Mouse (Mus musculus) limb, embryonic 14.5 days (tissue): ENCODE results near the gene Pla1a. TPM values are rescaled to one million over a fixed set of nuclear protein-coding genes. Genes with fewer than 3 reads are reported as not detected.

Source experiments
- ATAC-seq: fragments of 200-750 bp; cut with Nextera tagmentation; 2 replicates; pipeline ENCODE4 v1.8.0; 2017; ENCODE audit warnings: low read depth, moderate number of reproducible peaks, moderate TSS enrichment; ENCODE audit not compliant: low FRiP score
- DNase-seq: peaks from one replicate; pipeline ENCODE4 v3.0.0-alpha.2; 2015; ENCODE audit warnings: low spot score
- H3K27ac ChIP-seq: fragments of 300-500 bp; sonication (generic); replicated peaks from 2 replicates; pipeline ENCODE4 v1.5.1; 2014; ENCODE audit warnings: low read depth, mild to moderate bottlenecking, low read length, moderate library complexity, mixed read lengths
- H3K27me3 ChIP-seq: fragments of 300-500 bp; sonication (generic); 2 replicates; pipeline ENCODE4 v1.6.1; 2014; ENCODE audit warnings: low read length, mixed read lengths; ENCODE audit not compliant: control insufficient read depth, insufficient read depth
- H3K36me3 ChIP-seq: fragments of 300-500 bp; sonication (generic); 2 replicates; pipeline ENCODE4 v1.6.1; 2014; ENCODE audit warnings: mild to moderate bottlenecking, low read length, moderate library complexity, mixed read lengths; ENCODE audit not compliant: control insufficient read depth, insufficient read depth
- H3K4me1 ChIP-seq: fragments of 300-500 bp; sonication (generic); 2 replicates; pipeline ENCODE4 v1.6.1; 2014; ENCODE audit warnings: antibody characterized with exemption, low read length, mixed read lengths; ENCODE audit not compliant: control insufficient read depth, insufficient read depth
- H3K4me2 ChIP-seq: fragments of 300-500 bp; sonication (generic); replicated peaks from 2 replicates; pipeline ENCODE4 v1.6.1; 2014; ENCODE audit warnings: low read depth, mild to moderate bottlenecking, low read length, moderate library complexity; ENCODE audit not compliant: severe bottlenecking
- H3K4me3 ChIP-seq: fragments of 300-500 bp; sonication (generic); replicated peaks from 2 replicates; pipeline ENCODE4 v1.5.1; 2014; ENCODE audit warnings: low read length
- H3K9ac ChIP-seq: fragments of 300-500 bp; sonication (generic); 2 replicates; pipeline ENCODE4 v1.6.1; 2014; ENCODE audit warnings: mild to moderate bottlenecking, low read depth, low read length, moderate library complexity; ENCODE audit not compliant: severe bottlenecking
- H3K9me3 ChIP-seq: fragments of 300-500 bp; sonication (generic); 2 replicates; pipeline ENCODE4 v1.6.1; 2016; ENCODE audit warnings: low read length; ENCODE audit not compliant: control insufficient read depth
- POLR2A ChIP-seq: fragments of 200-500 bp; IDR thresholded peaks from 2 replicates; pipeline ENCODE4 v1.8.0; 2012; ENCODE audit warnings: inconsistent platforms, mild to moderate bottlenecking, moderate library complexity, borderline replicate concordance; ENCODE audit not compliant: insufficient read depth, insufficient read length; ENCODE audit errors: extremely low read depth
- WGBS: fragments of 180-500 bp; shearing (Covaris S2); extraction: QIAGEN DNeasy Blood & Tissue Kit; methylation state at CpG from one replicate; pipeline ENCODE4 v1.1.7; 2014; 5-methylcytosine and 5-hydroxymethylcytosine counted together
- polyA plus RNA-seq, 2 experiments: library from polyadenylated mRNA; depleted of rRNA in 1 of 2; stranded (reverse) in 1 of 2; unstranded in 1 of 2; fragments of >200 nt; fragmentation: Nextera tagmentation in 1 of 2; extraction: Ambion mirVana in 1 of 2; gene quantifications; 2 replicates each; pipeline versions ENCODE4 v1.2.1 to v1.2.3; 2012 to 2014

Gene Pla1a
- polyA plus RNA-seq, 2 experiments = 0.36 to 0.85 TPM

- Histone ChIP-seq H3K4me1 (no peaks in the 10 kb centered on the region), H3K9me3 (no peaks in the 10 kb centered on the region), H3K27ac (no peak overlapping the region), H3K27me3 (no peaks in the 10 kb centered on the region), H3K9ac (no peak overlapping the region), H3K36me3 (no peaks in the 10 kb centered on the region), H3K4me2 (no peak overlapping the region), H3K4me3 (no peak overlapping the region)
- 48% methylated on average over 11 of the region's 11 CpGs for WGBS
- no peak for DNase-seq
- TF ChIP-seq POLR2A = no peak
- no peak for ATAC-seq
These were observed 24.0 kb upstream of the Pla1a start for GRCm38 (mm10) chr16:38456812-38457567.

GRCm38 (mm10) chr16:38455511-38456418 lies 22.8 kb upstream of the Pla1a start, which contains the start of gene Cd80:
Gene Cd80, plus strand, starts transcription at chr16:38455561.
- H3K9ac ChIP-seq = no peak within 1 kb of the TSS
- WGBS = 63% methylated on average over 17 of the region's 17 CpGs

GRCm38 (mm10) chr16:38454533-38455254 lies 21.7 kb upstream of the Pla1a start:
- no peak overlapping the region for H3K4me3 ChIP-seq
- H3K36me3 ChIP-seq = peaks cover 7% of the 10 kb centered on the region
- H3K27ac ChIP-seq = no peak overlapping the region
- H3K27me3 ChIP-seq = no peaks in the 10 kb centered on the region
- no peaks in the 10 kb centered on the region for H3K9me3 ChIP-seq
- peaks cover 6% of the 10 kb centered on the region; the same call in 1 of the 2 replicates for H3K4me1 ChIP-seq
- ATAC-seq = no peak
- DNase-seq = no peak
- H3K4me2 ChIP-seq = no peak overlapping the region
- H3K9ac ChIP-seq = no peak overlapping the region
- TF ChIP-seq POLR2A = no peak
- WGBS = 72% methylated on average over 11 of the region's 11 CpGs

More at GRCm38 (mm10) chr16:38455511-38456418, 22.8 kb upstream of the Pla1a start, which contains the start of gene Cd80:
- Histone ChIP-seq H3K27ac (no peak within 1 kb of the TSS), H3K9me3 (no peaks in the 10 kb centered on the region), H3K36me3 (no peaks in the 10 kb centered on the region), H3K4me2 (no peak within 1 kb of the TSS), H3K4me1 (peaks cover 6% of the 10 kb centered on the region; the same call in 1 of the 2 replicates), H3K4me3 (no peak within 1 kb of the TSS), H3K27me3 (no peaks in the 10 kb centered on the region)
- ATAC-seq (no peak), DNase-seq (no peak)
- no peak for TF ChIP-seq POLR2A

GRCm38 (mm10) chr16:38453952-38454351 lies 21.0 kb upstream of the Pla1a start:
- no peak for TF ChIP-seq POLR2A
- Histone ChIP-seq H3K27me3 (no peaks in the 10 kb centered on the region), H3K9ac (no peak overlapping the region), H3K27ac (no peak overlapping the region), H3K36me3 (peaks cover 14% of the 10 kb centered on the region), H3K4me1 (peaks cover 6% of the 10 kb centered on the region; the same call in 1 of the 2 replicates), H3K9me3 (no peaks in the 10 kb centered on the region), H3K4me3 (no peak overlapping the region), H3K4me2 (no peak overlapping the region)
- ATAC-seq = no peak
- DNase-seq = no peak
- WGBS = 89% methylated on average over 4 of the region's 4 CpGs

- ATAC-seq (no peak), DNase-seq (no peak)
- H3K4me3 ChIP-seq = peak overlapping the region; percentile 66
- H3K4me2 ChIP-seq = peak overlapping the region; percentile 58
- H3K27ac ChIP-seq = peak overlapping the region; percentile 94
- H3K27me3 ChIP-seq = no peaks in the 10 kb centered on the region
- H3K4me1 ChIP-seq = peaks cover 6% of the 10 kb centered on the region; the same call in 1 of the 2 replicates
- peak overlapping the region; percentile 89 for H3K9ac ChIP-seq
- 25% methylated on average over 3 of the region's 3 CpGs for WGBS
- H3K9me3 ChIP-seq = no peaks in the 10 kb centered on the region
- TF ChIP-seq POLR2A = no peak
- H3K36me3 ChIP-seq = peaks cover 21% of the 10 kb centered on the region
These were observed 20.2 kb upstream of the Pla1a start for GRCm38 (mm10) chr16:38453203-38453553.
